ENCODE assay signal across 7 mouse cellular contexts in genomic region chr12:77789871-77790270, GRCm38 (mm10).
A peak's percentile ranks its signal among the peaks of the same experiment; 100 is the strongest.
DNase-seq lines count a peak whose midpoint lies in the region; ATAC-seq lines count a peak whose summit lies in the region.

No protein-coding gene starts in this region.

- ATAC-seq in lung, embryonic 15.5 days (ENCODE audit: borderline replicate concordance, extremely low read depth, low FRiP score, low TSS enrichment), result no peak
- peak; percentile 33 for ATAC-seq in granulocyte monocyte progenitor cell, adult 5-6 weeks (replicated peaks; ENCODE audit: poor library complexity, severe bottlenecking)
- no peak for ATAC-seq in limb, embryonic 13.5 days (ENCODE audit: low FRiP score, low read depth)
- no peak for ATAC-seq in neural tube, embryonic 15.5 days (ENCODE audit: low FRiP score)

- H3K4me1 ChIP-seq in lung, embryonic 15.5 days, result peaks cover 10% of the 10 kb centered on the region
- H3K4me1 ChIP-seq in limb, embryonic 13.5 days, result peaks cover 10% of the 10 kb centered on the region
- peaks cover 23% of the 10 kb centered on the region for H3K4me1 ChIP-seq in neural tube, embryonic 15.5 days

- no peak overlapping the region for H3K9ac ChIP-seq in lung, embryonic 15.5 days
- H3K9ac ChIP-seq in limb, embryonic 13.5 days, result no peak overlapping the region
- H3K9ac ChIP-seq in neural tube, embryonic 15.5 days (replicated peaks), result 0 out of 2 replicates have a peak overlapping the region, but pooled peaks have one; percentile 11

- no peaks in the 10 kb centered on the region for H3K9me3 ChIP-seq in lung, embryonic 15.5 days
- no peaks in the 10 kb centered on the region for H3K9me3 ChIP-seq in limb, embryonic 13.5 days
- no peaks in the 10 kb centered on the region for H3K9me3 ChIP-seq in neural tube, embryonic 15.5 days (replicated peaks)

- 0 out of 2 replicates have a peak overlapping the region, but pooled peaks have one; percentile 3 for H3K4me3 ChIP-seq in lung, embryonic 15.5 days
- peak overlapping the region; percentile 17 for H3K4me3 ChIP-seq in limb, embryonic 13.5 days
- H3K4me3 ChIP-seq in neural tube, embryonic 15.5 days (replicated peaks), result peak overlapping the region; percentile 22

- no peak overlapping the region for H3K27ac ChIP-seq in lung, embryonic 15.5 days
- H3K27ac ChIP-seq in limb, embryonic 13.5 days, result no peak overlapping the region
- no peak overlapping the region for H3K27ac ChIP-seq in neural tube, embryonic 15.5 days (replicated peaks)

- H3K36me3 ChIP-seq in lung, embryonic 15.5 days, result no peaks in the 10 kb centered on the region
- H3K36me3 ChIP-seq in limb, embryonic 13.5 days, result no peaks in the 10 kb centered on the region
- H3K36me3 ChIP-seq in neural tube, embryonic 15.5 days, result no peaks in the 10 kb centered on the region

- WGBS in lung, embryonic 15.5 days, result 27% methylated on average over 14 of the region's 14 CpGs
- WGBS in limb, embryonic 13.5 days, result 22% methylated on average over 14 of the region's 14 CpGs
- 24% methylated on average over 14 of the region's 14 CpGs for WGBS in neural tube, embryonic 15.5 days

- no peaks in the 10 kb centered on the region for H3K27me3 ChIP-seq in lung, embryonic 15.5 days
- H3K27me3 ChIP-seq in limb, embryonic 13.5 days, result peaks cover 23% of the 10 kb centered on the region
- no peaks in the 10 kb centered on the region for H3K27me3 ChIP-seq in neural tube, embryonic 15.5 days (replicated peaks)

- peak overlapping the region; percentile 40 for H3K4me2 ChIP-seq in lung, embryonic 15.5 days
- H3K4me2 ChIP-seq in limb, embryonic 13.5 days (replicated peaks), result peak overlapping the region; percentile 52
- peak overlapping the region; percentile 53 for H3K4me2 ChIP-seq in neural tube, embryonic 15.5 days

- DNase-seq in lung, postnatal 25 days (ENCODE audit: low spot score), result no peak
- DNase-seq in gastrocnemius, postnatal 25 days, result no peak
- no peak for DNase-seq in cerebellum, postnatal 25 days
